Mouse (Mus musculus) c-Kit-positive CD71-negative TER-119-negative erythroid progenitor cells, embryonic 14.5 days (primary cell): Measurements from ENCODE around the gene Mecom.
"Not testable (repeated sequence)": the region's sequence is repeated elsewhere in the genome, so short reads cannot be mapped to it uniquely, and the experiment has no call there.

Source experiments
- DNase-seq: peaks from one replicate; pipeline ENCODE4 v3.0.0-alpha.2; 2013; ENCODE audit warnings: low read depth

Mecom gene

GRCm38 (mm10) chr3:30253714-30254113, 294.1 kb downstream of the Mecom start:
- DNase-seq = no peak

- DNase-seq = no peak
Observed at GRCm38 (mm10) chr3:30248656-30249384, 299.0 kb downstream of the Mecom start.

GRCm38 (mm10) chr3:30247256-30247655, 300.6 kb downstream of the Mecom start:
- DNase-seq = no peak

GRCm38 (mm10) chr3:30246431-30247041, 301.3 kb downstream of the Mecom start:
- DNase-seq = no peak

- DNase-seq = no peak
Observed at GRCm38 (mm10) chr3:30245950-30246349, 301.9 kb downstream of the Mecom start.

- no peak for DNase-seq
Observed at GRCm38 (mm10) chr3:30244401-30244871, 303.4 kb downstream of the Mecom start.

GRCm38 (mm10) chr3:30243776-30244275, 304.0 kb downstream of the Mecom start:
- DNase-seq = no peak

- no peak for DNase-seq
Observed at GRCm38 (mm10) chr3:30239416-30239815, 308.4 kb downstream of the Mecom start.

GRCm38 (mm10) chr3:30237493-30237892, 310.3 kb downstream of the Mecom start:
- no peak for DNase-seq

GRCm38 (mm10) chr3:30234018-30234417, 313.8 kb downstream of the Mecom start:
- no peak for DNase-seq

- no peak for DNase-seq
Observed at GRCm38 (mm10) chr3:30227964-30228670, 319.7 kb downstream of the Mecom start.

GRCm38 (mm10) chr3:30226928-30227370, 320.9 kb downstream of the Mecom start:
- no peak for DNase-seq

GRCm38 (mm10) chr3:30225200-30225599, 322.6 kb downstream of the Mecom start:
- not testable (repeated sequence) for DNase-seq

GRCm38 (mm10) chr3:30220701-30221412, 327.0 kb downstream of the Mecom start:
- DNase-seq = no peak

GRCm38 (mm10) chr3:30219891-30220290, 327.9 kb downstream of the Mecom start:
- DNase-seq = no peak

GRCm38 (mm10) chr3:30219190-30219884, 328.5 kb downstream of the Mecom start:
- DNase-seq = no peak

- no peak for DNase-seq
Observed at GRCm38 (mm10) chr3:30214607-30215006, 333.2 kb downstream of the Mecom start.

- no peak for DNase-seq
Observed at GRCm38 (mm10) chr3:30213540-30214170, 334.2 kb downstream of the Mecom start.

- DNase-seq = no peak
Observed at GRCm38 (mm10) chr3:30212802-30213201, 335.0 kb downstream of the Mecom start.

GRCm38 (mm10) chr3:30209131-30209530, 338.7 kb downstream of the Mecom start:
- DNase-seq = no peak

GRCm38 (mm10) chr3:30207886-30208285, 339.9 kb downstream of the Mecom start:
- no peak for DNase-seq
